Mouse (Mus musculus) ES-E14 (cell line): ENCODE data around the gene Rad54l2. TPM values are rescaled to one million over a fixed set of nuclear protein-coding genes. Genes with fewer than 3 reads are reported as not detected.

Experiments
- DNase-seq: peaks from one replicate; pipeline ENCODE4 v3.0.0-alpha.2; 2013; ENCODE audit warnings: low read depth, low spot score
- H3K27ac ChIP-seq: 2 replicates; pipeline ENCODE4 v1.5.1; 2012; ENCODE audit warnings: low read depth, mild to moderate bottlenecking, low read length, moderate library complexity, mixed read lengths; ENCODE audit not compliant: poor library complexity, insufficient read depth, severe bottlenecking
- H3K36me3 ChIP-seq: 2 replicates; pipeline ENCODE4 v1.6.1; 2012; ENCODE audit warnings: mild to moderate bottlenecking, low read length, moderate library complexity, mixed read lengths; ENCODE audit not compliant: control insufficient read depth, poor library complexity, insufficient read depth, severe bottlenecking
- H3K4me1 ChIP-seq, 2 experiments: fragments of 150-350 bp in 1 of 2; sonication (generic) in 1 of 2; 2 replicates each; pipeline ENCODE4 v1.6.1; 2012; ENCODE audit warnings: low read length in 2 of 2, mild to moderate bottlenecking in 1 of 2, mixed read lengths in 1 of 2; ENCODE audit not compliant: control insufficient read depth in 2 of 2, insufficient read depth in 2 of 2, poor library complexity in 1 of 2
- H3K4me3 ChIP-seq, 2 experiments: fragments of 150-350 bp in 1 of 2; sonication (generic) in 1 of 2; 2 replicates each; pipeline ENCODE4 v1.5.1; 2012; ENCODE audit warnings: low read length in 2 of 2, low read depth in 1 of 2, mild to moderate bottlenecking in 1 of 2, mixed read lengths in 1 of 2; ENCODE audit not compliant: insufficient read depth in 1 of 2, poor library complexity in 1 of 2, severe bottlenecking in 1 of 2
- H3K9ac ChIP-seq: 2 replicates; pipeline ENCODE4 v1.6.1; 2012; ENCODE audit warnings: low read depth, mild to moderate bottlenecking, low read length, mixed read lengths; ENCODE audit not compliant: poor library complexity, insufficient read depth, severe bottlenecking
- H3K9me3 ChIP-seq: fragments of 150-350 bp; sonication (generic); 2 replicates; pipeline ENCODE4 v1.6.1; 2012; ENCODE audit warnings: low read depth, mild to moderate bottlenecking, low read length; ENCODE audit not compliant: control insufficient read depth, insufficient read depth
- CHD2 ChIP-seq: IDR thresholded peaks from 2 replicates; pipeline ENCODE4 v1.6.1; 2014; ENCODE audit warnings: mild to moderate bottlenecking, low read depth, low read length, inconsistent platforms
- HCFC1 ChIP-seq: IDR thresholded peaks from 2 replicates; pipeline ENCODE4 v1.6.1; 2012; ENCODE audit warnings: low read length, inconsistent platforms, borderline replicate concordance; ENCODE audit not compliant: insufficient read depth
- MAFK ChIP-seq: IDR thresholded peaks from 2 replicates; pipeline ENCODE4 v1.6.1; 2014; ENCODE audit warnings: mild to moderate bottlenecking, low read depth, low read length, inconsistent platforms; ENCODE audit not compliant: insufficient read depth
- ZC3H11A ChIP-seq: IDR thresholded peaks from 2 replicates; pipeline ENCODE4 v1.6.1; 2012; ENCODE audit warnings: low read depth, mild to moderate bottlenecking, inconsistent platforms, low read length, borderline replicate concordance
- ZNF384 ChIP-seq: IDR thresholded peaks from 2 replicates; pipeline ENCODE4 v1.6.1; 2012; ENCODE audit warnings: low read depth, low read length, inconsistent platforms
- in situ Hi-C, 2 experiments: fragments of 600-800 bp; cut with MboI; formaldehyde crosslinking; loops; one replicate each; pipeline ENCODE4 v1.15.1; 2025; ENCODE audit warnings: low sequenced_read_pairs in 2 of 2, inconsistent platforms in 1 of 2; ENCODE audit not compliant: unreplicated experiment in 2 of 2
- total RNA-seq: library from RNA; depleted of rRNA; stranded (reverse); fragments of 300-350 nt; gene quantifications from 2 replicates; pipeline ENCODE4 v1.2.3, GENCODE M21; 2012

Gene Rad54l2
- total RNA-seq, 1 experiment, result 21.4 TPM

- Histone ChIP-seq H3K36me3 (no peaks in the 10 kb centered on the region), H3K4me1 (peaks cover 10 to 14% of the 10 kb centered on the region in 2 experiments), H3K4me3 (no peak overlapping the region), H3K9ac (no peak overlapping the region), H3K9me3 (no peaks in the 10 kb centered on the region), H3K27ac (peak overlapping the region; percentile 73; the same call in 1 of the 2 replicates)
- TF ChIP-seq ZNF384 (no peak), MAFK (no peak), CHD2 (no peak), ZC3H11A (no peak)
- DNase-seq, result no peak
- in situ Hi-C loops, result no loop called here
Measured at GRCm38 (mm10) chr9:106769781-106770180, 19.2 kb downstream of the Rad54l2 start.

GRCm38 (mm10) chr9:106756421-106756820, 32.6 kb downstream of the Rad54l2 start:
- in situ Hi-C loops, result no loop called here
- Histone ChIP-seq H3K4me3 (no peak overlapping the region), H3K4me1 (no peaks in the 10 kb centered on the region), H3K36me3 (peaks cover 6% of the 10 kb centered on the region; the same call in 1 of the 2 replicates), H3K9ac (no peak overlapping the region), H3K27ac (no peak overlapping the region), H3K9me3 (no peaks in the 10 kb centered on the region)
- no peak for DNase-seq
- TF ChIP-seq ZNF384 (no peak), ZC3H11A (no peak), MAFK (no peak), CHD2 (no peak), HCFC1 (no peak)

- in situ Hi-C loops, result no loop called here
- no peak overlapping the region for H3K27ac ChIP-seq
- TF ChIP-seq MAFK (no peak), ZC3H11A (no peak), HCFC1 (no peak), ZNF384 (no peak), CHD2 (no peak)
- no peak overlapping the region for H3K4me3 ChIP-seq
- H3K36me3 ChIP-seq, result peaks cover 6% of the 10 kb centered on the region; the same call in 1 of the 2 replicates
- no peak for DNase-seq
- H3K9ac ChIP-seq, result no peak overlapping the region
- H3K4me1 ChIP-seq, result no peaks in the 10 kb centered on the region
- H3K9me3 ChIP-seq, result no peaks in the 10 kb centered on the region
Measured at GRCm38 (mm10) chr9:106755776-106756175, 33.2 kb downstream of the Rad54l2 start.

GRCm38 (mm10) chr9:106754311-106754710, 34.7 kb downstream of the Rad54l2 start:
- no peak for DNase-seq
- Histone ChIP-seq H3K4me1 (no peaks in the 10 kb centered on the region), H3K27ac (no peak overlapping the region), H3K4me3 (no peak overlapping the region), H3K9me3 (no peaks in the 10 kb centered on the region), H3K36me3 (peaks cover 6% of the 10 kb centered on the region; the same call in 1 of the 2 replicates), H3K9ac (no peak overlapping the region)
- no peak for TF ChIP-seq HCFC1
- no peak for TF ChIP-seq CHD2
- no peak for TF ChIP-seq MAFK
- no peak for TF ChIP-seq ZNF384
- no peak for TF ChIP-seq ZC3H11A
- in situ Hi-C loops, result no loop called here

- Histone ChIP-seq H3K9me3 (no peaks in the 10 kb centered on the region), H3K27ac (no peak overlapping the region), H3K4me1 (no peaks in the 10 kb centered on the region), H3K4me3 (no peak overlapping the region), H3K36me3 (peaks cover 2% of the 10 kb centered on the region; the same call in 1 of the 2 replicates), H3K9ac (no peak overlapping the region)
- in situ Hi-C loops, result no loop called here
- no peak for TF ChIP-seq HCFC1
- no peak for TF ChIP-seq MAFK
- no peak for TF ChIP-seq ZNF384
- TF ChIP-seq ZC3H11A, result no peak
- TF ChIP-seq CHD2, result no peak
- no peak for DNase-seq
Measured at GRCm38 (mm10) chr9:106752135-106752534, 36.9 kb downstream of the Rad54l2 start.
